Mouse (Mus musculus) MEL (cell line): Measurements from ENCODE around the gene Agpat1.

ENCODE experiments used
- CTCF ChIP-seq, 3 experiments: IDR thresholded peaks in 2 of 3; conservative IDR thresholded peaks in 1 of 3; 2 replicates each; pipeline ENCODE4 v1.5.1; 2011 to 2012; ENCODE audit warnings: low read length in 3 of 3, low read depth in 2 of 3, mild to moderate bottlenecking in 2 of 3, improper control_type of control experiment in 1 of 3, inconsistent platforms in 1 of 3, mixed read lengths in 1 of 3, moderate library complexity in 1 of 3; ENCODE audit not compliant: control insufficient read depth in 1 of 3, insufficient read depth in 1 of 3, poor library complexity in 1 of 3, severe bottlenecking in 1 of 3
- ELF1 ChIP-seq: IDR thresholded peaks from 2 replicates; pipeline ENCODE4 v1.6.1; 2014; ENCODE audit warnings: low read depth, mild to moderate bottlenecking, inconsistent platforms, low read length, improper control_type of control experiment, moderate library complexity
- EP300 ChIP-seq, 2 experiments: IDR thresholded peaks; 2 replicates each; pipeline ENCODE4 v1.6.1; 2011; ENCODE audit warnings: improper control_type of control experiment in 2 of 2, low read length in 2 of 2, low read depth in 1 of 2, mild to moderate bottlenecking in 1 of 2
- JUND ChIP-seq: IDR thresholded peaks from 2 replicates; pipeline ENCODE4 v1.6.1; 2011; ENCODE audit warnings: low read depth, mild to moderate bottlenecking, improper control_type of control experiment, low read length
- POLR2A ChIP-seq, 2 experiments: IDR thresholded peaks; 2 replicates each; pipeline ENCODE4 v1.6.1; 2011 to 2012; ENCODE audit warnings: low read length in 2 of 2, mild to moderate bottlenecking in 2 of 2, control low read depth in 1 of 2, improper control_type of control experiment in 1 of 2, low read depth in 1 of 2, moderate library complexity in 1 of 2; ENCODE audit not compliant: control insufficient read depth in 1 of 2, insufficient read depth in 1 of 2, poor library complexity in 1 of 2
- POLR2AphosphoS2 ChIP-seq: IDR thresholded peaks from 2 replicates; pipeline ENCODE4 v1.6.1; 2011; ENCODE audit warnings: low read length, improper control_type of control experiment
- POLR2AphosphoS5 ChIP-seq: IDR thresholded peaks from 2 replicates; pipeline ENCODE4 v1.6.1; 2012; ENCODE audit warnings: low read depth, borderline replicate concordance, mild to moderate bottlenecking, inconsistent platforms, low read length, moderate library complexity, mixed read lengths
- SIN3A ChIP-seq: IDR thresholded peaks from 2 replicates; pipeline ENCODE4 v1.6.1; 2012; ENCODE audit warnings: low read length, improper control_type of control experiment, inconsistent platforms
- TAL1 ChIP-seq: IDR thresholded peaks from 2 replicates; pipeline ENCODE4 v1.6.1; 2012; ENCODE audit warnings: mild to moderate bottlenecking, inconsistent platforms, low read length, moderate library complexity, mixed read lengths
- TCF12 ChIP-seq: IDR thresholded peaks from 2 replicates; pipeline ENCODE4 v1.6.1; 2014; ENCODE audit warnings: low read depth, mild to moderate bottlenecking, inconsistent platforms, low read length, improper control_type of control experiment, moderate library complexity
- USF1 ChIP-seq: IDR thresholded peaks from 2 replicates; pipeline ENCODE4 v1.6.1; 2014; ENCODE audit warnings: low read depth, mild to moderate bottlenecking, inconsistent platforms, low read length, improper control_type of control experiment, moderate library complexity
- USF2 ChIP-seq, 2 experiments: IDR thresholded peaks; 2 replicates each; pipeline ENCODE4 v1.6.1; 2011 to 2012; ENCODE audit warnings: improper control_type of control experiment in 2 of 2, low read length in 2 of 2, borderline replicate concordance in 1 of 2, inconsistent platforms in 1 of 2, low read depth in 1 of 2, mild to moderate bottlenecking in 1 of 2; ENCODE audit not compliant: insufficient read depth in 1 of 2
- ZC3H11A ChIP-seq: IDR thresholded peaks from 2 replicates; pipeline ENCODE4 v1.6.1; 2012; ENCODE audit warnings: low read depth, mild to moderate bottlenecking, inconsistent platforms, low read length, improper control_type of control experiment
- ZKSCAN1 ChIP-seq: IDR thresholded peaks from 2 replicates; pipeline ENCODE4 v1.6.1; 2012; ENCODE audit warnings: low read depth, mild to moderate bottlenecking, inconsistent platforms, low read length, improper control_type of control experiment, moderate library complexity

GRCm38 (mm10) chr17:34597566-34598095 lies 6.4 kb upstream of the Agpat1 start, which contains the start of gene Ager:
- no peak for TF ChIP-seq POLR2A (IDR thresholded peaks at IDR 0.05; ENCODE audit: control insufficient read depth in 1 of 2, insufficient read depth in 1 of 2, low read depth in 1 of 2, low read length in 2 of 2, poor library complexity in 1 of 2)
- no peak for TF ChIP-seq POLR2AphosphoS2
- no peak for TF ChIP-seq ELF1
- TF ChIP-seq ZKSCAN1: no peak
- TF ChIP-seq TCF12: no peak
- no peak for TF ChIP-seq JUND
- TF ChIP-seq USF2 (IDR thresholded peaks at IDR 0.05; ENCODE audit: borderline replicate concordance in 1 of 2, insufficient read depth in 1 of 2, low read depth in 1 of 2, low read length in 2 of 2): no peak
- TF ChIP-seq CTCF (IDR thresholded peaks at IDR 0.05 in 2 of 3, conservative IDR thresholded peaks at IDR 0.05 in 1 of 3; ENCODE audit: control insufficient read depth in 1 of 3, insufficient read depth in 1 of 3, low read depth in 2 of 3, low read length in 3 of 3, poor library complexity in 1 of 3, severe bottlenecking in 1 of 3): no peak
- no peak for TF ChIP-seq ZC3H11A
- no peak for TF ChIP-seq USF1
- TF ChIP-seq EP300 (IDR thresholded peaks at IDR 0.05; ENCODE audit: low read depth in 1 of 2, low read length in 2 of 2): no peak
- TF ChIP-seq TAL1: no peak
- no peak for TF ChIP-seq POLR2AphosphoS5
- no peak for TF ChIP-seq SIN3A
